Mouse (Mus musculus): Measurements from ENCODE around the gene Cped1.

GRCm38 (mm10) chr6:22097709-22098108 is 112.0 kb downstream of the Cped1 start:
- TF ChIP-seq MYOG (IDR thresholded peaks at IDR 0.05; ENCODE audit: control insufficient read depth in 1 of 3, insufficient read depth in 1 of 3, insufficient read length in 2 of 3, low read depth in 2 of 3) (no peak), E2F4 (IDR thresholded peaks at IDR 0.05; ENCODE audit: insufficient read depth) (no peak), MYOD1 (IDR thresholded peaks at IDR 0.05; ENCODE audit: control insufficient read depth in 1 of 3, insufficient read length in 2 of 3, low read depth in 2 of 3) (no peak), POLR2A (IDR thresholded peaks at IDR 0.05; ENCODE audit: insufficient read length, low read depth) (no peak), SRF (IDR thresholded peaks at IDR 0.05; ENCODE audit: control insufficient read depth, insufficient read length, low read depth) (no peak), USF1 (IDR thresholded peaks at IDR 0.05; ENCODE audit: low read depth) (no peak), CEBPB (IDR thresholded peaks at IDR 0.05; ENCODE audit: insufficient read depth, poor library complexity, severe bottlenecking) (no peak), MAX (IDR thresholded peaks at IDR 0.05; ENCODE audit: low read depth) (no peak), REST (IDR thresholded peaks at IDR 0.05; ENCODE audit: insufficient read depth, insufficient read length) (no peak), POLR2AphosphoS2 (IDR thresholded peaks at IDR 0.05; ENCODE audit: insufficient read length, low read depth) (no peak), TCF12 (IDR thresholded peaks at IDR 0.05; ENCODE audit: insufficient read depth, poor library complexity, severe bottlenecking) (no peak)
